Mouse (Mus musculus) ES-E14 (cell line): Measurements from ENCODE around the gene Cers5. TPM values are rescaled to one million over a fixed set of nuclear protein-coding genes. Genes with fewer than 3 reads are reported as not detected.

ENCODE experiments used
- DNase-seq: peaks from one replicate; pipeline ENCODE4 v3.0.0-alpha.2; 2013; ENCODE audit warnings: low read depth, low spot score
- H3K27ac ChIP-seq: 2 replicates; pipeline ENCODE4 v1.5.1; 2012; ENCODE audit warnings: low read depth, mild to moderate bottlenecking, low read length, moderate library complexity, mixed read lengths; ENCODE audit not compliant: poor library complexity, insufficient read depth, severe bottlenecking
- H3K36me3 ChIP-seq: 2 replicates; pipeline ENCODE4 v1.6.1; 2012; ENCODE audit warnings: mild to moderate bottlenecking, low read length, moderate library complexity, mixed read lengths; ENCODE audit not compliant: control insufficient read depth, poor library complexity, insufficient read depth, severe bottlenecking
- H3K4me1 ChIP-seq, 2 experiments: fragments of 150-350 bp in 1 of 2; sonication (generic) in 1 of 2; 2 replicates each; pipeline ENCODE4 v1.6.1; 2012; ENCODE audit warnings: low read length in 2 of 2, mild to moderate bottlenecking in 1 of 2, mixed read lengths in 1 of 2; ENCODE audit not compliant: control insufficient read depth in 2 of 2, insufficient read depth in 2 of 2, poor library complexity in 1 of 2
- H3K4me3 ChIP-seq, 2 experiments: fragments of 150-350 bp in 1 of 2; sonication (generic) in 1 of 2; 2 replicates each; pipeline ENCODE4 v1.5.1; 2012; ENCODE audit warnings: low read length in 2 of 2, low read depth in 1 of 2, mild to moderate bottlenecking in 1 of 2, mixed read lengths in 1 of 2; ENCODE audit not compliant: insufficient read depth in 1 of 2, poor library complexity in 1 of 2, severe bottlenecking in 1 of 2
- H3K9ac ChIP-seq: 2 replicates; pipeline ENCODE4 v1.6.1; 2012; ENCODE audit warnings: low read depth, mild to moderate bottlenecking, low read length, mixed read lengths; ENCODE audit not compliant: poor library complexity, insufficient read depth, severe bottlenecking
- H3K9me3 ChIP-seq: fragments of 150-350 bp; sonication (generic); 2 replicates; pipeline ENCODE4 v1.6.1; 2012; ENCODE audit warnings: low read depth, mild to moderate bottlenecking, low read length; ENCODE audit not compliant: control insufficient read depth, insufficient read depth
- CHD2 ChIP-seq: IDR thresholded peaks from 2 replicates; pipeline ENCODE4 v1.6.1; 2014; ENCODE audit warnings: mild to moderate bottlenecking, low read depth, low read length, inconsistent platforms
- HCFC1 ChIP-seq: IDR thresholded peaks from 2 replicates; pipeline ENCODE4 v1.6.1; 2012; ENCODE audit warnings: low read length, inconsistent platforms, borderline replicate concordance; ENCODE audit not compliant: insufficient read depth
- MAFK ChIP-seq: IDR thresholded peaks from 2 replicates; pipeline ENCODE4 v1.6.1; 2014; ENCODE audit warnings: mild to moderate bottlenecking, low read depth, low read length, inconsistent platforms; ENCODE audit not compliant: insufficient read depth
- ZC3H11A ChIP-seq: IDR thresholded peaks from 2 replicates; pipeline ENCODE4 v1.6.1; 2012; ENCODE audit warnings: low read depth, mild to moderate bottlenecking, inconsistent platforms, low read length, borderline replicate concordance
- ZNF384 ChIP-seq: IDR thresholded peaks from 2 replicates; pipeline ENCODE4 v1.6.1; 2012; ENCODE audit warnings: low read depth, low read length, inconsistent platforms
- in situ Hi-C, 2 experiments: fragments of 600-800 bp; cut with MboI; formaldehyde crosslinking; loops; one replicate each; pipeline ENCODE4 v1.15.1; 2025; ENCODE audit warnings: low sequenced_read_pairs in 2 of 2, inconsistent platforms in 1 of 2; ENCODE audit not compliant: unreplicated experiment in 2 of 2
- total RNA-seq: library from RNA; depleted of rRNA; stranded (reverse); fragments of 300-350 nt; gene quantifications from 2 replicates; pipeline ENCODE4 v1.2.3, GENCODE M21; 2012

Gene Cers5
- total RNA-seq, 1 experiment, result 126 TPM

DNA sequence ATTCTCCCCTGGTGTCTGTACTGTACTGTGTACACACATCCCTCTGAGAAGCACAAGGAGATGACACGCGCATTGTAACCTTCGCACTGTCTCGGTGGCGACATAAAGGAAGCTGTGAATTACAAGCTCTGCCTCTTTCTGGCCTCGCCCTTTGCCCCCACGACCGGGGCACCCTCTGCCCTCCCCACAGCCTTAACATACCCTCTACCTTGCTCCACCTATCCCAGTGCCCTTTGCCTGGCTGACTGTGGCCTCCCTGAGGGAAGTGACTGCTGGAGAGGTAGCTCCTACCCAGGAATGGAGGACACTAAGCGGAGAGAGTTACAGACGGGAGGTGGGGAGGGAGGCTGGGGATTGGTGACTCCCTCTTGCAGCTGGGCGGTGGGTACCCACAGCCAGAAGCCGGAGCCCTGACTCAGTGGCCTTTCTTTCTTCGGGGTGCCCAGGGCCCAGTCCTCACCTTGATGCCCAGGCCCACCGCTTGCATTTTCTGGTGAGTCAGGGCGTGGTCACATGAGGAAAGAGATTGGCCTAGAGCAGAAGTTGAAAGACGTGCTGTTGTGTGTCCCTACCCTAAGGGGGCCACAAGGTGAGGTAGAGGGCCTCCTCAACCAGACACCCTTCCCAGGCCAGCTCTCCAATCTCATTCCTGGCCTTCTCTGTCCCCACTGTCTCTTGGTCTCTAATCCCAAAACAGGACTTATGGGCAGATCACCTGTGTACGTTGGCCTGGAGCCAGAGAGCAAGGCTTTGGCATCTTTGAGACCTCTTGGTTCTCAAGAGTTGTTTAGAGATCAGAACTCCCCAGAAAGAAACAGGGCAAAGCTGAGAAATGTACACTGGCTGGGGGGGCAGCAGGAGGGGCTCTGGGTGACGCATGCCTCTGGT is 72.2 kb downstream of the Cers5 start:
- no peak for TF ChIP-seq ZNF384
- TF ChIP-seq CHD2, result no peak
- TF ChIP-seq MAFK, result no peak
- TF ChIP-seq HCFC1, result no peak
- TF ChIP-seq ZC3H11A, result no peak
- no peaks in the 10 kb centered on the region for H3K9me3 ChIP-seq
- in situ Hi-C loops, result no loop called here
- H3K4me3 ChIP-seq, result peak overlapping the region in 1 of 2 experiments; percentile 29; a peak in 1 of 4 replicates
- H3K4me1 ChIP-seq, result peaks cover 6 to 22% of the 10 kb centered on the region in 2 experiments; a peak in 3 of 4 replicates
- DNase-seq, result no peak
- H3K27ac ChIP-seq, result no peak overlapping the region
- H3K36me3 ChIP-seq, result 0 out of 2 replicates have a peak, but pooled peaks cover 2% of the 10 kb centered on the region
- H3K9ac ChIP-seq, result peak overlapping the region; percentile 95; the same call in 1 of the 2 replicates

GRCm38 (mm10) chr15:99699715-99700114 is 73.0 kb downstream of the Cers5 start:
- TF ChIP-seq CHD2, result no peak
- in situ Hi-C loops, result no loop called here
- no peak overlapping the region for H3K9ac ChIP-seq
- 0 out of 2 replicates have a peak, but pooled peaks cover 2% of the 10 kb centered on the region for H3K36me3 ChIP-seq
- no peak overlapping the region for H3K4me3 ChIP-seq
- H3K27ac ChIP-seq, result no peak overlapping the region
- no peak for DNase-seq
- H3K9me3 ChIP-seq, result no peaks in the 10 kb centered on the region
- H3K4me1 ChIP-seq, result peaks cover 6 to 22% of the 10 kb centered on the region in 2 experiments; a peak in 3 of 4 replicates

DNA sequence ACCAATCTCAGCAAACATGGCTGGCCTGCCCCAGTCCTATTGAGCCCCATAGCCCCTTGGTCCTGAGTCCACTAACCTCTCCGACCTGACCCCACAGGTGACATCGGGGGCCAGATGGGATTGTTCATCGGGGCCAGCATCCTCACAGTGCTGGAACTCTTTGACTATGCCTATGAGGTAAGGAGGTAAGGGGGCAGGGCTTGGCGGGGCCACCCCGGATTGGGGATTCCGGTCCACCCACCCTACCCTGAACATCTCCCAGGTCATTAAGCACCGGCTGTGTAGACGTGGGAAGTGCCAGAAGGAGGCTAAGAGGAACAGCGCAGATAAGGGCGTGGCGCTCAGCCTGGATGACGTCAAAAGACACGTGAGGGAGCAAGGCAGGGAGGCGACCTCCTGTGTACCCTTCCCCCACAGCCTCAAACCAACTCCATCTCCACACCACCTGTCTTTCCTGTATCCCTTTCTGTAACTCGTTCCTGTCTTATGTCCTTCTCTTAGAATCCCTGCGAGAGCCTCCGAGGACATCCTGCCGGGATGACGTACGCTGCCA is 74.1 kb downstream of the Cers5 start:
- DNase-seq, result no peak
- Histone ChIP-seq H3K9me3 (no peaks in the 10 kb centered on the region), H3K4me1 (peaks cover 6 to 22% of the 10 kb centered on the region in 2 experiments; a peak in 3 of 4 replicates), H3K9ac (no peak overlapping the region), H3K27ac (no peak overlapping the region), H3K4me3 (no peak overlapping the region), H3K36me3 (no peaks in the 10 kb centered on the region)
- in situ Hi-C loops, result no loop called here
- TF ChIP-seq HCFC1 (no peak), CHD2 (no peak), ZC3H11A (no peak), ZNF384 (no peak), MAFK (no peak)

- TF ChIP-seq ZNF384 (no peak), ZC3H11A (no peak), HCFC1 (no peak), CHD2 (no peak), MAFK (no peak)
- no peak for DNase-seq
- Histone ChIP-seq H3K4me3 (no peak overlapping the region), H3K4me1 (peaks cover 6 to 18% of the 10 kb centered on the region in 2 experiments; a peak in 2 of 4 replicates), H3K27ac (no peak overlapping the region), H3K36me3 (no peaks in the 10 kb centered on the region), H3K9ac (no peak overlapping the region), H3K9me3 (no peaks in the 10 kb centered on the region)
- in situ Hi-C loops, result no loop called here
These were observed 75.4 kb downstream of the Cers5 start for GRCm38 (mm10) chr15:99697309-99697708.
